Mouse (Mus musculus): ENCODE measurements around the gene Camk1d.

DNA sequence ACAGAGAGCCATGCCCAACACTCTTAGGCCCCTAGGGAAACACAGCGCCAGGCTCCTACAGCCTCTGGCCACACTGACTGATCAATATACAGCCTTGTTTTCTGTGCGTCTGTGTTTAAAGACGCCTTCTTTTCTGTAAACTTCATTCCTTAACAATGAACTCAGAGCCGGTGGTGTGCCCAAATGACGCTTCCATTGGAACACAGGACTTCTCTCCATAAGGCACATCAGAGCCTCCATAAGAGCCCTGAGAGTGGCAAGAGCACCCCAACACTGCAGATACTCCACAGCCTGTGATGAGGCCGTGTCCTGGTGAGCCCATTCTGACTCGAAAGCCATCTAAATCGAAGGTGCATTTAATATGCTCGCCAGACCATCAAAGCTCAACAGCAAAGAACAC lies 50.8 kb downstream of the Camk1d start:
- TF ChIP-seq CTCF (IDR thresholded peaks at IDR 0.05; ENCODE audit: low read depth, low read length) (no peak), POLR2AphosphoS5 (IDR thresholded peaks at IDR 0.05; ENCODE audit: insufficient replicate concordance, low read depth, low read length) (no peak), GATA2 (IDR thresholded peaks at IDR 0.05; ENCODE audit: borderline replicate concordance, low read depth, low read length) (no peak), GATA1 (IDR thresholded peaks at IDR 0.05; ENCODE audit: borderline replicate concordance, low read length) (no peak), TAL1 (conservative IDR thresholded peaks at IDR 0.05; ENCODE audit: low read depth, low read length) (no peak)
